Mouse (Mus musculus): ENCODE measurements around the gene 1600012H06Rik. TPM values are rescaled to one million over a fixed set of nuclear protein-coding genes. Genes with fewer than 3 reads are reported as not detected.

1600012H06Rik gene
- total RNA-seq, 2 experiments from 2014 or later, result 15.6 to 15.7 TPM

Other genes starting within 250 kb of the 1600012H06Rik start
- 1 to 10 TPM; 2.7 to 3.7 TPM for gene Thbs2, start 248.9 kb upstream of the 1600012H06Rik start, total RNA-seq (2021)
- 1 to 10 TPM; 2.4 to 3.0 TPM for gene Wdr27, start within 50 bp of the 1600012H06Rik start, total RNA-seq (2021)
- 10 to 100 TPM; 59.6 to 61.6 TPM for gene Phf10, start 18.1 kb downstream of the 1600012H06Rik start, total RNA-seq (2021)
- gene 9030025P20Rik, start 35.3 kb downstream of the 1600012H06Rik start, total RNA-seq (2021), result 1 to 10 TPM; 7.3 to 8.5 TPM
- under 1 TPM in 1 of 2 experiments, not detected in 1; 0.60 TPM for gene Gm3417, start 35.6 kb downstream of the 1600012H06Rik start, total RNA-seq (2021)
- gene Gm3435, start 67.0 kb downstream of the 1600012H06Rik start, total RNA-seq (2021), result 1 to 10 TPM; 5.4 to 7.7 TPM
- gene Ermard, start 98.0 kb downstream of the 1600012H06Rik start, total RNA-seq (2021), result 10 to 100 TPM; 47.6 to 61.7 TPM
- gene Tcte3, start 98.3 kb downstream of the 1600012H06Rik start, total RNA-seq (2021), result 1 to 10 TPM in 1 of 2 experiments, not detected in 1; 1.1 TPM
- gene Gm3448, start 98.4 kb downstream of the 1600012H06Rik start, total RNA-seq (2021), result 10 to 100 TPM in 1 of 2 experiments, 1 to 10 TPM in 1; 8.6 to 10.7 TPM